Mouse (Mus musculus) lung, embryonic 14.5 days (tissue): Measurements from ENCODE around the gene Hdac4. TPM values are rescaled to one million over a fixed set of nuclear protein-coding genes. Genes with fewer than 3 reads are reported as not detected.
A peak's percentile ranks its signal among the peaks of the same experiment; 100 is the strongest.

Experiments
- ATAC-seq: fragments of 200-750 bp; cut with Nextera tagmentation; 2 replicates; pipeline ENCODE4 v1.8.0; 2017; ENCODE audit warnings: mild to moderate bottlenecking, moderate TSS enrichment, moderate library complexity; ENCODE audit not compliant: insufficient read depth
- DNase-seq: peaks from one replicate; pipeline ENCODE4 v3.0.0-alpha.2; 2015
- H3K27ac ChIP-seq: fragments of 300-500 bp; sonication (generic); 2 replicates; pipeline ENCODE4 v1.5.1; 2014; ENCODE audit warnings: low read depth, mild to moderate bottlenecking, moderate library complexity
- H3K27me3 ChIP-seq: fragments of 300-500 bp; sonication (generic); 2 replicates; pipeline ENCODE4 v1.6.1; 2014; ENCODE audit warnings: low read length, control low read depth; ENCODE audit not compliant: insufficient read depth
- H3K36me3 ChIP-seq: fragments of 300-500 bp; sonication (generic); 2 replicates; pipeline ENCODE4 v1.6.1; 2014; ENCODE audit warnings: control low read depth; ENCODE audit not compliant: insufficient read depth
- H3K4me1 ChIP-seq: fragments of 300-500 bp; sonication (generic); 2 replicates; pipeline ENCODE4 v1.6.1; 2014; ENCODE audit warnings: antibody characterized with exemption, control low read depth; ENCODE audit not compliant: insufficient read depth
- H3K4me2 ChIP-seq: fragments of 300-500 bp; sonication (generic); 2 replicates; pipeline ENCODE4 v1.6.1; 2014; ENCODE audit warnings: mild to moderate bottlenecking
- H3K4me3 ChIP-seq: fragments of 300-500 bp; sonication (generic); 2 replicates; pipeline ENCODE4 v1.5.1; 2014; ENCODE audit warnings: low read depth, low read length
- H3K9ac ChIP-seq: fragments of 300-500 bp; sonication (generic); 2 replicates; pipeline ENCODE4 v1.6.1; 2014
- H3K9me3 ChIP-seq: fragments of 300-500 bp; sonication (generic); 2 replicates; pipeline ENCODE4 v1.6.1; 2016; ENCODE audit warnings: low read depth, low read length, control low read depth
- CTCF ChIP-seq: IDR thresholded peaks from 2 replicates; pipeline ENCODE4 v1.5.1; 2016; ENCODE audit warnings: antibody characterized with exemption, low read depth
- WGBS: fragments of 180-500 bp; shearing (Covaris S2); extraction: QIAGEN DNeasy Blood & Tissue Kit; methylation state at CpG from one replicate; pipeline ENCODE4 v1.1.7; 2014; 5-methylcytosine and 5-hydroxymethylcytosine counted together
- polyA plus RNA-seq: library from polyadenylated mRNA; unstranded; fragments of >200 nt; fragmentation: Nextera tagmentation; extraction: Ambion mirVana; gene quantifications from 2 replicates; pipeline ENCODE4 v1.2.1, GENCODE M21; 2014

Hdac4 gene
- polyA plus RNA-seq, 1 experiment from 2014 or later = 20.2 TPM

- no peak overlapping the region for H3K27ac ChIP-seq
- H3K27me3 ChIP-seq = no peaks in the 10 kb centered on the region
- H3K4me1 ChIP-seq = peaks cover 6% of the 10 kb centered on the region; the same call in 1 of the 2 replicates
- no peaks in the 10 kb centered on the region for H3K36me3 ChIP-seq
- H3K9me3 ChIP-seq = no peaks in the 10 kb centered on the region
- no peak for DNase-seq
- no peak for ATAC-seq
- no peak for TF ChIP-seq CTCF
- H3K4me2 ChIP-seq = no peak overlapping the region
- no peak overlapping the region for H3K4me3 ChIP-seq
- no peak overlapping the region for H3K9ac ChIP-seq
- 81% methylated on average over 6 of the region's 6 CpGs for WGBS
These were observed 67.7 kb downstream of the Hdac4 start for GRCm38 (mm10) chr1:92127785-92128184.

- no peak for TF ChIP-seq CTCF
- 47% methylated on average over 1 of the region's 1 CpGs for WGBS
- Histone ChIP-seq H3K9ac (no peak overlapping the region), H3K27me3 (no peaks in the 10 kb centered on the region), H3K9me3 (no peaks in the 10 kb centered on the region), H3K4me1 (peaks cover 6% of the 10 kb centered on the region; the same call in 1 of the 2 replicates), H3K4me2 (no peak overlapping the region), H3K27ac (no peak overlapping the region), H3K36me3 (no peaks in the 10 kb centered on the region), H3K4me3 (no peak overlapping the region)
- no peak for ATAC-seq
- DNase-seq = peak; percentile 25
These were observed 68.1 kb downstream of the Hdac4 start for GRCm38 (mm10) chr1:92127366-92127765.

- H3K4me1 ChIP-seq = no peaks in the 10 kb centered on the region; the same call in 1 of the 2 replicates
- H3K4me3 ChIP-seq = no peak overlapping the region
- TF ChIP-seq CTCF = no peak
- DNase-seq (no peak), ATAC-seq (no peak)
- no peak overlapping the region for H3K27ac ChIP-seq
- H3K4me2 ChIP-seq = no peak overlapping the region
- 49% methylated on average over 3 of the region's 3 CpGs for WGBS
- no peak overlapping the region for H3K9ac ChIP-seq
- no peaks in the 10 kb centered on the region for H3K9me3 ChIP-seq
- H3K36me3 ChIP-seq = no peaks in the 10 kb centered on the region
- no peaks in the 10 kb centered on the region for H3K27me3 ChIP-seq
These were observed 70.8 kb downstream of the Hdac4 start for GRCm38 (mm10) chr1:92124497-92125201.

GRCm38 (mm10) chr1:92119303-92119702 is 76.2 kb downstream of the Hdac4 start:
- ATAC-seq = no peak
- no peaks in the 10 kb centered on the region for H3K4me1 ChIP-seq
- no peak for DNase-seq
- no peak for TF ChIP-seq CTCF
- H3K4me2 ChIP-seq = no peak overlapping the region
- no peaks in the 10 kb centered on the region for H3K27me3 ChIP-seq
- H3K9ac ChIP-seq = no peak overlapping the region
- no peaks in the 10 kb centered on the region for H3K36me3 ChIP-seq
- H3K9me3 ChIP-seq = no peaks in the 10 kb centered on the region
- H3K4me3 ChIP-seq = no peak overlapping the region
- 49% methylated on average over 5 of the region's 5 CpGs for WGBS
- no peak overlapping the region for H3K27ac ChIP-seq

- Histone ChIP-seq H3K9me3 (no peaks in the 10 kb centered on the region), H3K4me2 (no peak overlapping the region), H3K4me1 (peaks cover 9% of the 10 kb centered on the region; the same call in 1 of the 2 replicates), H3K4me3 (no peak overlapping the region), H3K27me3 (no peaks in the 10 kb centered on the region), H3K9ac (no peak overlapping the region), H3K27ac (no peak overlapping the region), H3K36me3 (no peaks in the 10 kb centered on the region)
- ATAC-seq = no peak
- no peak for DNase-seq
- TF ChIP-seq CTCF = no peak
- WGBS = 92% methylated on average over 5 of the region's 5 CpGs
These were observed 77.9 kb downstream of the Hdac4 start for GRCm38 (mm10) chr1:92117597-92117996.

GRCm38 (mm10) chr1:92116169-92116568 is 79.3 kb downstream of the Hdac4 start:
- H3K4me1 ChIP-seq = peaks cover 9% of the 10 kb centered on the region; the same call in 1 of the 2 replicates
- no peak overlapping the region for H3K27ac ChIP-seq
- H3K4me2 ChIP-seq = no peak overlapping the region
- no peak for DNase-seq
- no peaks in the 10 kb centered on the region for H3K9me3 ChIP-seq
- no peaks in the 10 kb centered on the region for H3K36me3 ChIP-seq
- H3K27me3 ChIP-seq = no peaks in the 10 kb centered on the region
- ATAC-seq = no peak
- TF ChIP-seq CTCF = no peak
- H3K9ac ChIP-seq = no peak overlapping the region
- H3K4me3 ChIP-seq = no peak overlapping the region
- 71% methylated on average over 4 of the region's 4 CpGs for WGBS

- no peak for TF ChIP-seq CTCF
- H3K9me3 ChIP-seq = no peaks in the 10 kb centered on the region
- no peaks in the 10 kb centered on the region for H3K27me3 ChIP-seq
- DNase-seq (no peak), ATAC-seq (no peak)
- no peak overlapping the region for H3K27ac ChIP-seq
- no peak overlapping the region for H3K4me3 ChIP-seq
- no peaks in the 10 kb centered on the region for H3K36me3 ChIP-seq
- peaks cover 9% of the 10 kb centered on the region; the same call in 1 of the 2 replicates for H3K4me1 ChIP-seq
- 75% methylated on average over 3 of the region's 3 CpGs for WGBS
- no peak overlapping the region for H3K4me2 ChIP-seq
- no peak overlapping the region for H3K9ac ChIP-seq
These were observed 81.4 kb downstream of the Hdac4 start for GRCm38 (mm10) chr1:92114091-92114490.
